Mouse (Mus musculus) limb, embryonic 11.5 days (tissue): ENCODE results near the gene Tac2. TPM values are rescaled to one million over a fixed set of nuclear protein-coding genes. Genes with fewer than 3 reads are reported as not detected.
A peak's percentile ranks its signal among the peaks of the same experiment; 100 is the strongest.

ENCODE experiments used
- ATAC-seq: fragments of 200-750 bp; cut with Nextera tagmentation; 2 replicates; pipeline ENCODE4 v1.8.0; 2017; ENCODE audit warnings: low read depth; ENCODE audit not compliant: insufficient number of reproducible peaks, low FRiP score, low TSS enrichment
- DNase-seq: peaks from one replicate; pipeline ENCODE4 v3.0.0-alpha.2; 2015; ENCODE audit warnings: low spot score
- H3K27ac ChIP-seq: fragments of 300-500 bp; sonication (generic); replicated peaks from 2 replicates; pipeline ENCODE4 v1.5.1; 2014; ENCODE audit warnings: low read depth, mild to moderate bottlenecking, low read length
- H3K27me3 ChIP-seq: fragments of 300-500 bp; sonication (generic); 2 replicates; pipeline ENCODE4 v1.6.1; 2014; ENCODE audit warnings: mild to moderate bottlenecking, low read length, mixed read lengths; ENCODE audit not compliant: control insufficient read depth, insufficient read depth
- H3K36me3 ChIP-seq: fragments of 300-500 bp; sonication (generic); 2 replicates; pipeline ENCODE4 v1.6.1; 2014; ENCODE audit warnings: mild to moderate bottlenecking, low read length, moderate library complexity, mixed read lengths; ENCODE audit not compliant: control insufficient read depth, insufficient read depth
- H3K4me1 ChIP-seq: fragments of 300-500 bp; sonication (generic); 2 replicates; pipeline ENCODE4 v1.6.1; 2014; ENCODE audit warnings: low read length, mixed read lengths; ENCODE audit not compliant: control insufficient read depth, insufficient read depth
- H3K4me2 ChIP-seq: fragments of 300-500 bp; sonication (generic); 2 replicates; pipeline ENCODE4 v1.6.1; 2014; ENCODE audit warnings: low read depth, mild to moderate bottlenecking, moderate library complexity; ENCODE audit not compliant: severe bottlenecking
- H3K4me3 ChIP-seq: fragments of 300-500 bp; sonication (generic); 2 replicates; pipeline ENCODE4 v1.5.1; 2014; ENCODE audit warnings: low read depth, low read length
- H3K9ac ChIP-seq: fragments of 300-500 bp; sonication (generic); 2 replicates; pipeline ENCODE4 v1.6.1; 2014; ENCODE audit warnings: mild to moderate bottlenecking, low read length
- H3K9me3 ChIP-seq: fragments of 300-500 bp; sonication (generic); 2 replicates; pipeline ENCODE4 v1.6.1; 2016; ENCODE audit warnings: low read length; ENCODE audit not compliant: control insufficient read depth
- WGBS: fragments of 180-500 bp; shearing (Covaris S2); extraction: QIAGEN DNeasy Blood & Tissue Kit; methylation state at CpG from one replicate; pipeline ENCODE4 v1.1.7; 2014; 5-methylcytosine and 5-hydroxymethylcytosine counted together
- polyA plus RNA-seq: library from polyadenylated mRNA; unstranded; fragments of >200 nt; fragmentation: Nextera tagmentation; extraction: Ambion mirVana; gene quantifications from 2 replicates; pipeline ENCODE4 v1.2.1, GENCODE M21; 2014

The Tac2 gene
- polyA plus RNA-seq, 1 experiment from 2014 or later = 1.9 TPM

- Histone ChIP-seq H3K36me3 (peaks cover 29% of the 10 kb centered on the region), H3K27me3 (no peaks in the 10 kb centered on the region), H3K9ac (peak overlapping the region; percentile 98), H3K9me3 (no peaks in the 10 kb centered on the region), H3K4me2 (peak overlapping the region; percentile 77), H3K4me1 (no peaks in the 10 kb centered on the region), H3K4me3 (peak overlapping the region; percentile 89), H3K27ac (peak overlapping the region; percentile 73)
- ATAC-seq = peak; percentile 50; the same call in 1 of the 2 replicates
- DNase-seq = peak; percentile 70
- under 1% methylated on average over 44 of the region's 55 CpGs for WGBS
These were observed 15.4 kb downstream of the Tac2 start for GRCm38 (mm10) chr10:127739661-127740161.

DNA sequence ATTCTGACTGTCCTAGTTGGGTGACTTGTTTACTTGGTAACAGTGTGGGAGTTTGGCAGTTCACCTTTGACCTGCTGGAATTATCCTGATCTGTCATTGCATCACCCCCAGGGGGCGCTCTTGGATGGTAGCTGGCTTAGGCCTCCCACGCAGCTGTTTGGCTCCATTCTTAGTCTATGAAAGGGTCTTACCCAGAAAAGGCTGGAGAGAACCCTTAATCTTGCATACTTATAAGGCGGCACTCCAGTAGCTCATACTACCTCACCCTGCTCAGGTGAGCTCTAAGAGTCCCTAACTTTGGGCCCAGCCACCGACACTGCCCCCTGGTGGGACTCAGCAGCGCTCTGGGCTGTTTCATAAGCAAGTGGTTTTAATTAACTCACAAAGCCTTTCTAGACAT lies 20.4 kb downstream of the Tac2 start:
- Histone ChIP-seq H3K27me3 (no peaks in the 10 kb centered on the region), H3K4me3 (no peak overlapping the region), H3K36me3 (peaks cover 40% of the 10 kb centered on the region), H3K9ac (no peak overlapping the region), H3K4me2 (no peak overlapping the region), H3K27ac (no peak overlapping the region), H3K9me3 (no peaks in the 10 kb centered on the region), H3K4me1 (no peaks in the 10 kb centered on the region)
- WGBS = 64% methylated on average over 5 of the region's 5 CpGs
- DNase-seq (peak; percentile 62), ATAC-seq (no peak)

- Histone ChIP-seq H3K4me3 (no peak overlapping the region), H3K27ac (no peak overlapping the region), H3K9me3 (no peaks in the 10 kb centered on the region), H3K27me3 (no peaks in the 10 kb centered on the region), H3K4me1 (no peaks in the 10 kb centered on the region), H3K36me3 (peaks cover 40% of the 10 kb centered on the region), H3K4me2 (no peak overlapping the region), H3K9ac (no peak overlapping the region)
- DNase-seq (no peak), ATAC-seq (no peak)
- WGBS = 75% methylated on average over 5 of the region's 5 CpGs
These were observed 21.6 kb downstream of the Tac2 start for GRCm38 (mm10) chr10:127745886-127746285.

- no peak overlapping the region for H3K4me2 ChIP-seq
- 90% methylated on average over 8 of the region's 8 CpGs for WGBS
- no peaks in the 10 kb centered on the region for H3K27me3 ChIP-seq
These were observed 23.0 kb downstream of the Tac2 start for GRCm38 (mm10) chr10:127747254-127747653.

DNA sequence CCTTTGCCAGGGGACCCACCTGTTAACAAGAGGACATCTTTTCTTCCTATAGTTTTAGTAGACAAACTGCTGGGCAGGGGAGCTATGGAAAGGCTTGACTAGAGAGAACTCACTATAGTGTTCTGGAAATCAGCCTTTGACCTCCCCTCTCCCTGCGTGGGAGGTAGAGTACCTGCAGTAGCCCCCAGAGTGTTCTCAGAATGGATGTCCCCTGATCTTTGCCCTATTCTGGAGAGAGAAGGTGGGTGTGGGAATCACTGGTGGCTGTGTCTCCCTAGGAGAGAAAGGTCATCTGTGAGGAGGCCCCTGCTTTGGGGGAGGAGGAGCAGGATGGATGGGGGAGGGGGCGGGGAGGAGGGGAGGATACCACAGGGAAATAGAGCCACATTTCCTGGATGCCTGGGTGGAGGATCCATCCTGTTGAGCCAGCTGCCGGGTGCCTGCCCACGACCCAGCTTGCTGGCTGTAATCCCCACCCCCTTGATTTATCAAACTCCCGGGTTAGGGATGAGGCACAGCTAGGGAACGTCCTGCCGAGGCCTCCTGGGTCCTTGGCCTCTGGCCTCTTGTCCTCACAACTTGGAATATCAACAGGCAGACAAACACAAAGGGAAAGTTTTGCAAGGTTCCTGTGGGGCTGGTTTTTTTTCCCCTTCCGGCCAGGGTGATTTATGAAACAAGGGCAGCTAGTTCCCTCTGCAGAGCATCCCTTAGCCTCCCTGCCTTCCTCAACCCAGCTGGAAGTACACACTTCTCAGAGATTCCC lies 24.8 kb downstream of the Tac2 start:
- no peak overlapping the region for H3K27ac ChIP-seq
- H3K4me1 ChIP-seq = no peaks in the 10 kb centered on the region
- no peak overlapping the region for H3K4me3 ChIP-seq
- H3K4me2 ChIP-seq = no peak overlapping the region
- WGBS = 8% methylated on average over 8 of the region's 8 CpGs
- no peaks in the 10 kb centered on the region for H3K9me3 ChIP-seq
- H3K27me3 ChIP-seq = no peaks in the 10 kb centered on the region
- DNase-seq (no peak), ATAC-seq (no peak)
- H3K9ac ChIP-seq = no peak overlapping the region
- H3K36me3 ChIP-seq = peaks cover 16% of the 10 kb centered on the region

More at GRCm38 (mm10) chr10:127747254-127747653, 23.0 kb downstream of the Tac2 start:
- DNase-seq = no peak
- H3K27ac ChIP-seq = no peak overlapping the region
- H3K36me3 ChIP-seq = peaks cover 33% of the 10 kb centered on the region
- H3K4me3 ChIP-seq = no peak overlapping the region
- no peaks in the 10 kb centered on the region for H3K9me3 ChIP-seq
- no peak for ATAC-seq
- H3K4me1 ChIP-seq = no peaks in the 10 kb centered on the region
- H3K9ac ChIP-seq = no peak overlapping the region

DNA sequence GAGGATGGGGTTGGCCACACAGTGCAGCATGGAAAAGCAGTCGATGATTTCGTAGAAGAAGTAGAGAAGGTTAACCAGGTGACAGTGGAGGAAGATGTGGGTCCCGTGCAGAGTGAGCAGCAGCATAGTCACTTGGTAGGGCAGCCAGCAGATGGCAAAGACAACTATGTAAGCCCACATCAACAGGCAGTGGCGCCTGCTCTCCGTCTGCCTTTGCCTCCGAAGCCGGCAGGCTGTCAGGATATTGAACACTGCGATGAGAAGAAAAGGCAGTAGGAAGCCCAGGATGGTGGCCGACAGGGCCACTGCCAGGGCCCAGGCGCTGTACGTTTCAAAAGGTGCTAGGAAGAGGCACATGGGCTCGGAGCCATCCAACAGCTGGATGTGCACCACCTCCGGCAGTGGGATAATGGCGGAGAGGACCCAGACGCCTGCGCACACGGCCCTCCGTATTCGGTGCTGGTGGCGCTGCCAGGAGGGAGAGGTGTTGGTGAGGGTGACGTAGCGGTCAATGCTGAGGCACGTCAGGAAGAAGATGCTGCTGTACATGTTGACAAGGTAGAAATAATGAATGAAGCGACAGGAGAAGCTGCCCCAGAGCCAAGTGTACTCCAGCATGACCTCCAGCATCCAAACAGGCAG lies 26.0 kb downstream of the Tac2 start:
- H3K27ac ChIP-seq = no peak overlapping the region
- H3K36me3 ChIP-seq = peaks cover 7% of the 10 kb centered on the region; the same call in 1 of the 2 replicates
- H3K9me3 ChIP-seq = no peaks in the 10 kb centered on the region
- H3K27me3 ChIP-seq = no peaks in the 10 kb centered on the region
- ATAC-seq (no peak), DNase-seq (no peak)
- no peaks in the 10 kb centered on the region for H3K4me1 ChIP-seq
- WGBS = 47% methylated on average over 24 of the region's 24 CpGs
- H3K4me3 ChIP-seq = no peak overlapping the region
- no peak overlapping the region; the same call in 1 of the 2 replicates for H3K4me2 ChIP-seq
- H3K9ac ChIP-seq = no peak overlapping the region

GRCm38 (mm10) chr10:127751548-127751947 lies 27.3 kb downstream of the Tac2 start, which contains the start of gene Gpr182:
Gene Gpr182, minus strand, starts transcription at chr10:127751732.
- Histone ChIP-seq H3K4me3 (no peak within 1 kb of the TSS), H3K36me3 (peaks cover 4% of the 10 kb centered on the region; the same call in 1 of the 2 replicates), H3K4me2 (no peak within 1 kb of the TSS), H3K27ac (no peak within 1 kb of the TSS), H3K27me3 (no peaks in the 10 kb centered on the region), H3K9me3 (no peaks in the 10 kb centered on the region), H3K4me1 (no peaks in the 10 kb centered on the region), H3K9ac (no peak within 1 kb of the TSS)
- ATAC-seq (no peak), DNase-seq (no peak)
- WGBS = 55% methylated on average over 8 of the region's 8 CpGs

DNA sequence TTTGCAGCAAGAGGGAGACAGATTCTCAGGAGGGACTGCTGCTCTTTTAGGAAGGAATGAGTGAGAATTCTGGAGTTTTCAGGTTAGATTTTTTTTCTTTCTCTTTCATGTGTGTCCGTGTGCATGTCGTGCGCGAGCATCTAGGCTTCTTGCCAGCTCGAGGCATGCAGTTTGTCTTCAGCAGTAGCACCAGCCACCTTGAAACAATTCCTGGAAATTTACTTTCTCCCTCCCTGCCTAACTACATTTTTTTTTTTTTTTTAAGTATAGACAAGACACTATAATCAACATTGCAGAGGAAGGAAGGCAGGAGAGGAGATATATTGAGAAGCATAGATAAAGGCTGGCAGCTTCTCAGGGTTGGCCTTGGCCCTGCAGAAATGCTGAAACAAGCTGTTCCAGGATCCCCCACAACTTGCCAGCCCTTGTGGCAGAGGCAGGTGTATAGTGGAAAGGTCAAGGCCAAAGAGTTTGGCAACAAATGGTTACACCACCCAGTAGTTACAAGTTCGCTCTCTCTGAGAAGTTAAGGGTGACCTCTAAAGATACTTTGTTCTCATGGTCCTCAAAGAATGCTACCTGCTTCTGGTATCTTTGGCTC lies 30.4 kb downstream of the Tac2 start:
- no peak overlapping the region for H3K4me3 ChIP-seq
- no peaks in the 10 kb centered on the region for H3K27me3 ChIP-seq
- H3K9ac ChIP-seq = no peak overlapping the region
- H3K9me3 ChIP-seq = no peaks in the 10 kb centered on the region
- H3K4me2 ChIP-seq = no peak overlapping the region
- ATAC-seq (no peak), DNase-seq (no peak)
- no peaks in the 10 kb centered on the region for H3K4me1 ChIP-seq
- H3K27ac ChIP-seq = no peak overlapping the region
- 85% methylated on average over 6 of the region's 6 CpGs for WGBS
- no peaks in the 10 kb centered on the region for H3K36me3 ChIP-seq
